Mouse (Mus musculus): ENCODE data around the gene Alms1. TPM values are rescaled to one million over a fixed set of nuclear protein-coding genes. Genes with fewer than 3 reads are reported as not detected.
"Not testable (repeated sequence)": the region's sequence is repeated elsewhere in the genome, so short reads cannot be mapped to it uniquely, and the experiment has no call there.

Alms1 gene
- polyA plus RNA-seq (2017; shearing (Covaris generic)) = 1 to 10 TPM; 2.2 to 2.6 TPM

DNA sequence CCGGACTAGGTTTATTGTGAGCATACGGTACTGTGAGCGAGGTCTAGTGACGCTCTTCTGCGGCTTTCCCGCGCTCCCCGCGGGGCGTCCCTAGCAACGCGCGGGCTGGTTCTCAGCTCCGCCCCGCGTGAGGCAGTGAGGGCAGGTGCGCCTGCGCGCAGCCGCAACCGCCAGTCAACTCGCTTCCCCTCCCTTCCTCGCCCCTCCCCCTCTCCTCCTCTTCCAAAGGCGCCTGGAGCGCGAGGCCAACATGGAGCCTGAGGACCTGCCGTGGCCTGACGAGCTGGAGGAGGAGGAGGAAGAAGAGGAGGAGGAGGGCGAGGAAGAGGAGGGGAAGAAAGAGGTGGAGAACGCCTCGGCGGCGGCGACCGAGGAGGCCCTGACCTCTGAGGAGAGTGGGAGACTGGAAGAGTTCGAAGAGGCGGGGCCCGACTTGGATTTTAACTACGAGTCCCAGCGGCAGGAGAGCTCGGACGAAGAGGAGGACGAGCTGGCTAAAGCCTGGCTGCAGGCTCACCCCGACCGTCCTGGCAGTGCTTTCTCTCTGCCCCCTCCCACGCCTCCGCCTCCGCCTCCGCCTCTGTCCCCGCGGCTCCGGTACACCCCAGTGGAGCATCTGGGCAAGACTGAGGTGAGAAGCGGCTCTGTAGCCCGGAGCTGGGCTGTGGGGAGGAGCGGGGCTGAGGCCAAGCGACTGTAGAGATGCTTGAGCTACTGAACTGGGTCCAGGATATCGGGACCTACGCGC is at the start of gene Alms1:
Alms1 (plus strand) TSS at position 136 of the 748 bp plus-strand sequence.
- ATAC-seq = peak; percentile 93

DNA sequence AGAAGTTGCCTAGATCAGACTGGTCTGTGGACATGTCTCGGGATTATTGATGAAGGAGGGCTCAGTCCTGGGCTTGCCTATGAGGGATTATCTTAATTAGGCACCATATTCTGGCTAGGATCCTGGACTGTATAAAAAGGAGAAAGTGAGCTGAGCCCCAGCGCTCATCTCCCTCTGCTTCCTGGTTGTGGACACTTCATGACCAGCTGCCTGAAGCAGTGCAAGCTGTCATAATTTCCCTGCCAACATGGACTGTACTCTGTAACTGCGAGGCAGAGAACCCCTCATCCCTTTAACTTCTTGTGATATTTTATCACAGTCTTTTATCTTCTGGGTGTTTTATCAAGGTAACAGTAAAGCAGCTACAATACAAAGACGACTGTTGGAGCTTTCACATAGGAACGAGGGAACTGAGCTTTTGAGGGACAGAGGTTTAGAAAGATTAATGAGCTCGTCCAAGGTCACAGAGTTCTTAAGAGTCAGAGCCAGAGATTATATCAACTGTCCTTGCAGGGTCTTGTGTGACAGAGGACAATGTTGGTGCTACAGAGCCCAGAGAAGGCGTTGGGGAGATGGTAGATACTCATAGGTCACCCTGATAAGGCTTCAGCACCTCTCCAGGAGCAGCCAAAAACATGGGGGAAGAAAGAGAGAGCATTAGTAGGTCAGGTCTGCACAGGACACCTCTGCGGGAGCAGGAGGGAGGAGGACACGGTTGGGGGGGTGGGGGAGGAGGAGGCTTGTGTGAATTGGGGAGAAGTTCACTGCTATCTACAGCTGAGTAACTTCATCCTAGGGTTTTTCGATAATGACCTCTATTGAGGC is 43.8 kb upstream of the Alms1 start:
- no peak for ATAC-seq

DNA sequence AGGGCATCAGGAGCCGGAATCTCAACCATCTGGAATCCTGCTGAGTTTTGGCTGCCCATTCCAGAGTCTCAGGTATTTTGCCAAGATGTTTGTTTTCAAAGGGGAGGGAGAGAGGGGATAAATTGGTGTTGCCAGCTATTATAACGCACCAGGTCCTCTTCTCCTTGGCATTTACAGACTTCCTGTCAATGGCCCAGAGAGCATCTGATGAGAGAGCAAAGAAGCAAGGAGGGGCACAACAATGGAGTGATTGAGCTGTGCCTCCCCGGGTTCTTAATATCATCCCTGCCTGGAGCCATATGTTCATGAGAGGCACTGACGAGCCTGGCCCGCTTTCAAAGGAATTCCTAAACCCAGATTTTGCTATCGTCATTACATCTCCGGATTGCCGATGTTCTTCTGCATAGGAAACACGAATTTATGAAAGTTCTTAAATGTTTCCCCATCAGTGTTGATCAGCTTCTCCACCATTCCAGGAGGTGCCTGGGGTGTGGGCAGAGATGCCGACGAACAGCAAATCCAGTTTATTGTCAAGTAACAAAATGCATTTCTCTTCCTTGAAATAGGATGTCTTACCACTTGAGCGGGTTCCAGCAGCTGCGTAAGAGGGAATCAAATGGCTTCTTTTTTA is 43.0 kb upstream of the Alms1 start:
- ATAC-seq = no peak

DNA sequence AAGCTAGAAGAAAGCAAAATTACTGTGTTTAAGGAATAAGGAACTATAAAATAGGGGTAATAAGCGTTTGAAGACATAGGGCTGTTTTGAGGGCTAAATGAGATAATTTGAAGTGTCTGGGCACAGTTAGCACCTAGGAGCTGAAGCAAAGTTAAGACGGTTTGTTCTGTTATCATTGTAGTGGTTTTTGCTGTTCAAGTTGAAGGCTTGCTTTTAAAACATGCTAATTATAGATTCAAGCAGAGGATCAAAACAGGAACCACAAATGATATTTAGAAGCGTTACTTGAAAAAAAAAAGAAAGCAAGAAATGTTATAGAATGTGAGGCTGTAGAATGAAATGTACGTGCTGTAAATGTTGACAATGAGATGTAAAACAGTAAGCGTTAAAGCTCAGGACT is 39.7 kb upstream of the Alms1 start:
- ATAC-seq = no peak

DNA sequence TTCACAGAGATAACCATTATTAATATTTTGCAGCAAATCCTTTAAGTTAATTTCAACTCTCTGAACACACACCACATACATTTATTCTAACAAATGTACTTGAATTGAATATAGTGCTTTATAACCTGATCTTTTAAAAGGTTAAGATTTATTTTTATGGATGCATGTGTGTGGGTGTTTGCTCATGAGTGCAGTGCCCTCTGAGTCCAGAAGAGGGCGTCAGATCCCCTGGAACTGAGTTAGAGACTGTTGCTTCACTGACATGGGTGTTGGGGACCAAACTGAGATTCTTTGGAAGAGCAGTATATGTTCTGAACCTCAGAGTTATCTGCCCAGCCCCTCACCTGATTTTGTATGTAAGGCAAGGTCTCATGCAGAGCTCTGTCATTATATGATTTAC is 25.0 kb upstream of the Alms1 start:
- no peak for ATAC-seq

DNA sequence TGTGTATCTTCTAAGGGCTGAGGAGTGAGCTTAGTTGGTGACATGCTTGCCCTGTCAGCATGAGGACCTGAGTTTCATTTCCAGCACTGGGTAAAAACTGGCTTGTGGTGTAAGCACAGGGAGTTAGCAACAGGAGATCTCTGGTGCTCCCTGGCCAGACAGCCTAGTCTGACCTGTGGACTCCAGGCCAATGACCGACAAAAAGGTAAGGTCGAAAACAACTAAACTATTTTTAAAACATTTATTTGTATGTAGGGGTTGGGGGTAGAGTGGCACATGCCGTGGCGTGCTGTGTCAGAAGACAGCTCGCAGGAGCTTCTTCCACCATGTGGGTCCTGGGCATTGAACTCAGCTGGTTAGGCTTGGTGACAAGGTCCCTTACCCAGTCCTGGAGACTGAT is 14.5 kb upstream of the Alms1 start:
- no peak for ATAC-seq

DNA sequence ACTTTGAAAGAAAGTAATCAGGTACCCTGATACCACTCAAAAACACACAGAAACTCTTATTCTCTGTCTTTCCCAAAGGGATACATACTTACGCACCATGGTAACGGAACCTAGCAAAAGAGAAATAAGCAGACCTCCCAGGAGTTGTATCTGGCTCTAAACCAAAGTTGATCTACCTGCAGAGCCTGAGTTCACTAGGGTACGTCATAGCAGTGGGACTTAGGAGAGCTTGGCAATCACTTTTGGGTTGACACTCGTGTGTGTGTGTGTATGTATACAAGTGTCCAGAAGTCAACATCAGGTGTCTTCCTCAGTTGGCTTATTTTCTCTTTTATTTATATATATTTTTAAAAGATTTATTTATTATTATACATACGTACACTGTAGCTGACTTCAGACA is 5.6 kb upstream of the Alms1 start:
- no peak for ATAC-seq

DNA sequence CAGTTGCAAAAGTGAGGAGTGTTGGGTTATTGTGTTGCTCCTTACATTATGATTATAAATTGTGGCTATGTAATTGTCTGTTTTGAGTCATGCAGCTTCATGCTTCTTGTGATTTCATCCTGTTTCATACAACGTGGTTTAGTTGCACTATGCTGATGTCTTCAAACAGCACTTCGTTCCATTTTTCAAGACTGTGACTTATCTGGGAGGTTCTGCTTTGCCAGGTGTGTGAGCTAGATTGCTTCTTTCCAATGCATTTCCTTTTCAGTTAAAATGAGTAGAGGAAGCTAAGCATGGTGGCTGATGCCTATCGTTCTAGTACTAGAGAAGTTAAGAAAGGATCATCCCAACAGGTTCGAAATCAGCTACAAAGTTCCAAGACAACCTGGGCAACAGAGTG is 2.7 kb upstream of the Alms1 start:
- ATAC-seq = no peak

DNA sequence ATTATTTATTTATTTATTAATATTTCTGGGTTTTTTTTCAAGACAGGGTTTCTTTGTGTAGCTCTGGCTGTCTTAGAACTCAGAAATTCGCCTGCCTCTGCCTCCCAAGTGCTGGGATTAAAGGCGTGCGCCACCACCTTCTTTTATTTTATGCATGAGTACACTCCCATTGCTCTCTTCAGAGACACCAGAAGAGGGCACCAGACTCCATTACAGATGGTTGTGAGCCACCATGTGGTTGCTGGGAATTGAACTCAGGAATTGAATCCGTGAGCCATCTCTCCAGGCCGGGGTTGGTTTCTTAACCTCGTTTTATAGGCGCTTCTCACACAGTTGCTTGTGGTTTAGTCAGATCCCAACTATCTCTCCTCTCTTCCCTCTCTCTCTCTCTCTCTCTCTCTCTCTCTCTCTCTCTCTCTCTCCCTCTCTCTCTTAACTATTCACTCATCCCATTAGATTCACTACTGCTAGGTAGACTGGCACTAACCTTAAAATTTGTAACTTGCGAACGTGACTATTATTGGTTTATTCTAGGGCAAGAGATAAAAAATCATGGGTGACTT is 445 bp upstream of the Alms1 start:
- ATAC-seq = no peak

DNA sequence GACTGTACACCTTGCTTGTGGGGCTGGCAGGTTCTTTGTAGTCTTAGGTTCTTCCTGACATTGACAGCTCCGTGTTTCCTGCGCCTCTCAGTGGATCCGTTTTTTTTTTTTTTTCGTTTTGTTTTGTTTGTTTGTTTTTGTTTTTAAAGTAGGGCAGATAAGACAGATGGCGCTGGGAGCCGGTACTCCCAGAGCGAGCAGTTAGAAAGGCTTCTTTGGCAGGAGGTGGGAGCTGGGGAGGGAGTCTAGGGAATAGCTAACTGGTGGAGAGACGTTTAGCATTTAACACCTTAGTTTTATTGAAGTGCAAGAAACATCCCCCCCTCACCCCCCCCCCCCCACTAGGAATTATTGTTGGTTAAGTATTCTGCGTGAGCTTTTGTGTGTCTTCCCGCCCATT is 833 bp downstream of the Alms1 start:
- no peak for ATAC-seq

DNA sequence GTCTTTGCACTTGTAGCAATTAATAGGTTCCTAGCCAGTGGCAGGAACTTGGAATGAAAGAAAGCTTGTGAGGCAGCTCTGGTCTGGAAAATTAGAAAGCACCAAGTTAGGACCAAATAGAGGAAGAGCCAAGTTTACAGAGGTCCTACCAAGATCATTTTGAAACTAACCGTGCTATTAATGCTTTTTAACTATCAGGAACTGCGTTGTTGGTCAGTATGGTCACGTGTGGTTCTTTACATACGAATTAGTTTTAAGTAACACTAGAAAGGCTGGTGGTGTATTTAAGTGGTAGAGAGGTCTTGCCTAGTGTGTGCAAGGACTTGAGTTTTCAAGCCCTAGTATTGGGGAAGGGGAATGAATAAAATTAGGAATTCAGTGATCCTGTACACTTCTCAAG is 1.2 kb downstream of the Alms1 start:
- ATAC-seq = no peak

DNA sequence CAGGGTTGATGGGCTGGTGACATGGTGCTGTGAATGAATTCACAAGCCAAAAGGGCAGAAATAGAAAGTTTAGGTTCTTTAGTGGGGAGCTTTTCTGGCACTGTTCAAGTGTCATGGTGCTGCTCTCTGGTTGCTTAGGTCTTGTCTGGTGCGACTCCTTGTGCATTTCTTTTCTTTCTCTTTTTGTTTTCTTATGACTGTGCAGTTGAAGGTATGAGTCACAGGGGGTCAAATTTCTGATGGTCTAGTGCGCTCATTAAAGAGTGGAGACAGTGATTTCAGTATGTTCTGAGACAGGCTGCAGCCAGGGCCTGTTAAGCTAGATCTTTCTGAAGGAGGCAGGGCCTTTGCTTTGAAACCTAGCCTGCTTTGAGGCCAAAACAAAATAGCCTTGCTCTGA is 2.8 kb downstream of the Alms1 start:
- ATAC-seq = no peak

DNA sequence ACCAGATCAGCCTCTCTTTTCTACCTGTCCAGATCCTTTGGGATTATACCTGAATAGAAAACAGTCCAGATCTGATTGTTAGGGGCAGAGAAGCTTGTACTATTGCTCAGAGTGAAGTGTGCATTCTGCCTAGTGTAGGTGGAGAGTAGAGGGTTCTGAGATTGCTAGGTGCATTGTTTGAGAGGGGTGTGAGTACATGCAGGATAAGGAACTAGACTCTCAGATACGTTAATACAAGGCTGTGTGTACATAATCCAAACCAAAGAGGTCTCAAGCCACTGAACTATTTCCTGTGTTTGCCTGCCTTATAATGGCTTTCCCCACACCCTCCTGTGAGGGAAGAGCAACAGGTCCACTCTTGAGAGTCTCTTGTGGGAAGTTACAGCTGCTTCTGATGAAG is 12.0 kb downstream of the Alms1 start:
- ATAC-seq = no peak

DNA sequence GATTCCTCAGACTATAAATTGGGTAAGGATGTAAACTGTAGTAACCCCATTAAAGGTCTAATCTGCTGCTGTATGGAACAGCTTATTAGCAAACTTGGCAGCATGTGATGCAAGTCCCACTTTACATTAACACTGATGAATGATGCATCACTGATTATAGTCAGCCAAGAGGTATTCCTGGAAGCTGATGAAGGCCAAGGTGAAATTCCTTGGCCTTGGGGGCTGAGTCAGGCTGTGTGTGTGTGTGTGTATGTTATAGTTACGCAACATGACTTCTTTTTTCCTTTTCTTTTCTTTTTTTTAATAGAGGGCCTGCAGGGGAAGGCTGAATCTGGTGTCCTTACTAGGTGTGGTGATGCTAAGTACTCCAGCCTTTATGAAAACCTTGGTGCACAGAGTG is 23.2 kb downstream of the Alms1 start:
- ATAC-seq = no peak

DNA sequence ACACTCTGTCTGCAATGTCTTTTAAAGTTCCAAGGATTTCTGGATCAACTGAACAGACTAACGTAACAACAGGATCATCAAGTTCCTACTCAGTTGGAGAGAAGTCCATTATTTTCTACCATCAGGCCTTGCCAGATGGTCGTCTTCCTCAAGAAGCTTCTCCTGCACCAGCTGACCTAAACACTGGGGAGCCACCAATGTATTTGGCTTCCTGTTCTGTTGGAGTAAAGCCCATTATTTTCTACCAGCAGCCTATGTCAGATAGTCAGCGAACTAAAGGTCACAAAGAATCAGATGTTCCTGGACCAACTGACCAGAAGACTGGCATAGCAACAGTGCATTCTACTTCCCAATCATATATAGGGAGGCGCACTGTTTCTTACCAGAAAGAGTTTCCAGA is 33.5 kb downstream of the Alms1 start:
- no peak for ATAC-seq

DNA sequence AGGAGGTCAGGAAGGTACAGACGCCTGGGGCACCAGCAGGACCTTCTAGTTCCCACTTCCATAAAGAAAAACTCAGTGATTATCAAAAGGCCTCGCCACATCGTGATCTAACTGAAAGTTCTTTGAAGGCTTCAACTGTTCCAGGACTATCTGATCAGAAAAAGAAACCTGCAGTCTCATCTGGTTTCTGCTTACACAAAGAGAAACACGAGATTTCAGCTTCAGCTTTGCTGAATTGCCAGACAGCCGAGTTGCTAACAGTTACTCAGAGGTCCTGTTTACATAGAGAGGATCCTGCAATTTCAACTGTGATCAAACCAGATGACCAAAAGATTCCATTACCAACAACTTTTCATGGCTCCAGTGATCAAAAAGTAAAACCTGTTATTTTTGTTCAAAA is 34.3 kb downstream of the Alms1 start:
- ATAC-seq = no peak

DNA sequence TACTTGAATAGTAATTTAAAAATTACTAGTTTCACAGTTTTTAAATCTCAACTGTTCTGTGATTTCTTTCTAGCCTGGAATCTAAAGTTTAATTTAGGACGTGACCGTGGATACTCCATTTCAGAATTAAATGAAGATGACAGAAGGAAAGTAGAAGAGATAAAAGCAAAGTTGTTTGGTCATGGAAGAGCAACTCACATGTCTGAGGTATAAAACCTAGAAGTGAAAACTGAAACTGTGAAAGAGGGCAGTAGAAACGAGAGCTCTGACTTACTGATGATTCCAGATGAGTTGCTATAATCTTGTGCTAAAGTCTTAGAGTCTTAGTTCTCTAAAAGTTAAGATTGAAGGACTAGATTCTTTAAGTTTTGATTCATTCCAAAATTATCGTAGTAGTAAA is 37.2 kb downstream of the Alms1 start:
- ATAC-seq = no peak

DNA sequence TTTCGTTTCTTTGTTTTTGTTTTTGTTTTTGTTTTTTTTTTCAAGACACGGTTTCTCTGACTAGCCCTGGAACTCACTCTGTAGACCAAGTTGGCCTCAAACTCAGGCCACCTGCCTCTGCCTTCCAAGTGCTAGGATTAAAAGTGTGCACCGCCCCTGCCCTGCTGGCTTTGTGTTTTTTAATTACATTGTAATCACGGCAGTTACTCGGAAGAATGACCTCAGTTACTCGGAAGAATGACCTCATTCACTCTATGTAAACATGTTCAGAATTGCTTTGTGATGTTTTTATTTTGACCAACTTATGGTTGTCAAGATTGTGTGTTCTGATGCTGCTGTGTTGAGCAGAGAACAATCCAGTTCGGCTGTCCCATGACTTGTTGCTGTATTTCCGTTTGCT is 45.8 kb downstream of the Alms1 start:
- no peak for ATAC-seq

DNA sequence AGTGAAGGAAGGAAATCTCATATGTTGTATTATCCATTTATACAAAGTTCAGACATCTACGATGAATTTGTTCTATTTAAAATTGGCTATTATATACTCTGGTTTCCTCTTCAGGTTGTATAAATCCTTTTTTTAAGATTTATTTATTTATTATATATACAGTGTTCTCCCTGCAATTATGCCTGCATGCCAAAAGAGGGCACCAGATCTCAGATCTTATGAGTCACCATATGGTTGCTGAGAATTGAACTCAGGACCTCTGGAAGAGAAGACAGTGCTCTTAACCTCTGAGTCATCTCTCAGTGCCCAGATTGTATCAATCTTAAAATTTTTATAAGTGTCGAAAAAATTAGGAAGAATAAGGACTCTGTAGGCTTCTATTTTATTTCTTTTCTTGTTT is 65.9 kb downstream of the Alms1 start:
- no peak for ATAC-seq

DNA sequence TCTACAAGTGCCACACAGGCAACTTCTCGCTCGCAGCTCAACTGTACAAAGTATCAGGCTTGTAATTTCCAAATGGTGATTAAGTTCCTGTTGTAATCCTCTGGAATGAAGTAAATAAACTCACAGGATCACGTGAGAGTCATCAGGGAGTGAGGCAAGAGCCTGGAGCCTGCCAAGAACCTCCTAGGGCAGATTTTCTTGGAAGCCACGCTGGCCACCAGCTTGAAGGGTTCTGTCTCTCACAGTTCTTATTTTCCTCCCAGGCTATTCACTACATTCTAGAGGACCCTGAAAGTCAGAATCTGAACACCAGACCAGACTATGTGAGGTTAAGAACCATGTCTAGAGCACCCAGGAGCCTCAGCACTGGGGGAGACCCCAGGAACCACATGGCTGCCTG is 114.6 kb downstream of the Alms1 start:
- ATAC-seq = not testable (repeated sequence)

DNA sequence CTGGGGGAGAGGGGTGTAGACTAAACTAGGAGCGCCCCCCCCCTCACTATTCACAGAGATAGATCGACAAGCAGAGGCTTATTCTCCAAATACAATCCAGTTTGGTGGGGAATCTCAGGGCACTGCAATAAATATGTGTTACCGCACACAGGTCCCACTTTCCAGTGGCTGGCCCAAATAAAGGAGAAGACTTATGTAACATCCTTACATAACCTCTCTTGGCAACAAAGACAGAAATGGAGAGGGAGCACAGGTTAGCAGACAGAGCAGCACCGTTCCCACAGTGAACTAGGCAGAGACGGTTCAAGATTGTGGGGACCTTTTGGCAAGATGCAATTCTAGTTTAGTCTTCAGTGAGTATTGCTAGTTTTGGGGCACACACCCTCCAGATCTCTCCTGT is 121.9 kb downstream of the Alms1 start:
- not testable (repeated sequence) for ATAC-seq

DNA sequence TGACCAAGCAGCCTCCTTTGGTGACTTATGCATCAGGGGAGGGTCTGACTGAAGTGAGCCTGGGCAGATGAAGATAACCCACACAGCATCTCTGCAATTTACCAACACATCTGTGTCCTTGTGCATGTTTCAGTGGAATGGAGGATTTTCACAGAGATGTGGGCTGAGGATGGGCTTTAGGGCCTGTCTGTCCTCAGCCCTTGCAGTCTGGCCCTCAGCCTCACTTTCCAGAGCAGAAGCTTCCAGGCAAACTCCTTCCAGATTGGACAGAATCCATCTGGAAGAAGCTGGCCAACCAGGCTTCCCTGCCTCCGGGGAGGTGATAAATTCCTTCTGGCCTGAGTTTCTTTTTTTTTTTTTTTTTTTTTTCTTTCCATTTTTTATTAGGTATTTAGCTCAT is 122.3 kb downstream of the Alms1 start:
- ATAC-seq = not testable (repeated sequence)

DNA sequence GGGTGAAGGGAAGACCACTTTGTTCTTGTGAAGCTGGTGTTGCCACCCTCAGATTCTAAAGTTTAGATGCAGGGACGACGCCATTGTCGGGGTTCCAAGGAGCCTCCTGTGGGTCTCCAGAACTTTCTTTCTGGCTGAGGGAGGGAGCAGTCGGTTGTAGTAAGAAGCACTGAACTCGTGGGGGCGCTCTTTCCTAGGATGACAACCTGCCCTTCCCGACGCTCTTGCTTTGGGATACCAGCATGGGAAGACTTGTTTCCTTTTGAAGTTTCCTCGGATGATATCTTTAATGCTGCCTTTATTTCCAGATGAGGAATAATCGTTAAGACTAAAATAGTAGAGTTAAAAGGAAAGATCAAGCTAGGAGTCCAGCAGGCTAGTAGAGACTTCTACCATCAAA is 125.8 kb downstream of the Alms1 start, which contains the start of gene Nat8f7:
Nat8f7 (minus strand) TSS at position 101 of the 400 bp plus-strand sequence.
- ATAC-seq = not testable (repeated sequence)
